Mouse (Mus musculus): ENCODE measurements around the gene Rpl22. TPM values are rescaled to one million over a fixed set of nuclear protein-coding genes. Genes with fewer than 3 reads are reported as not detected.

Rpl22 gene
- polyA plus RNA-seq, 1 experiment, result 201 TPM

DNA sequence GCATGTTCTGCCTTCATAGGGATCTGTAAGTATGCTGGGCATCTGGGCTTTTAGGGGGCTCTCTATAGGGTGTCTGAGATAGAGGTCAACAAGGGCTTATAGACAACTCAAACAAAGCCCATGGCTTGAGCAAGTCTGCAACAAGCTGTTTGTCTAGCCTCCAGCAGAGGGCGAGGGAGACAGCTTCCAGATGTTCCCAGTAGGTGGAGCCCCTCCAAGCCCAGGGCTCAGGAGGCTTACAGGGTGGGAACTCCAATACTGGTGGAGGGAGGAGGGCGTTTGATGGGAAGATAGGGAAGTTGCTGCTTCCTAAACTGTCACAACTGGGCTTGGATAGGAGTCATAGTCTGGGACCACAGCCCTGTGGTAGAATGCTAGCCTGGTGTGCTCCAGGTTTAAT is 7.4 kb downstream of the Rpl22 start:
- Histone ChIP-seq H3K4me1 (ENCODE audit: control insufficient read depth, insufficient read depth, low read length) (no peaks in the 10 kb centered on the region), H3K27ac (ENCODE audit: insufficient read depth, low read length) (no peak overlapping the region), H3K4me3 (ENCODE audit: insufficient read depth, low read length) (no peak overlapping the region)
- TF ChIP-seq CTCF (IDR thresholded peaks at IDR 0.05; ENCODE audit: extremely low read depth, insufficient read depth, low read length), result peak; percentile 100
- TF ChIP-seq POLR2A (IDR thresholded peaks at IDR 0.05; ENCODE audit: extremely low read depth, insufficient read depth, low read length), result no peak

DNA sequence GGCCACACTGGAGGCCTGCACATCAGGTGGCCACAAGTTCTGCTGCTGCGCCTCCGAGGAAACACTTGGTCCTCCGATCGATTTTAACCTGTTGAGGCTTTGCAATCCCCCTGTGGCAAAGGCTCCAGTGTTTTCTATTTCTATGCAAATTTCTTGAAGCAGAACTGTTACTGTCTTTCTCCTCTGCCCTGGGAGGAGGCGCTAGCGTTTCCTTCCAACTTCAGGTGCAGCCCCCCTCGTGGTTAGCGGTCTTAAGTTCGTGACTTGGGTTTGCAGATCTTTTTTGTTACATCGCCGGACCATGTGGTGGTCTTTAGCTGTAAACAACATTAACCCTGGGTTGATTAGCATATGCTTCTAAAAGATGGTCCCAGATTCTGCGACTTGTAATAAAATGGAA is 8.0 kb downstream of the Rpl22 start:
- no peak for TF ChIP-seq CTCF (IDR thresholded peaks at IDR 0.05; ENCODE audit: extremely low read depth, insufficient read depth, low read length)
- TF ChIP-seq POLR2A (IDR thresholded peaks at IDR 0.05; ENCODE audit: extremely low read depth, insufficient read depth, low read length), result no peak
- Histone ChIP-seq H3K4me3 (ENCODE audit: insufficient read depth, low read length) (no peak overlapping the region), H3K4me1 (ENCODE audit: control insufficient read depth, insufficient read depth, low read length) (no peaks in the 10 kb centered on the region), H3K27ac (ENCODE audit: insufficient read depth, low read length) (no peak overlapping the region)

DNA sequence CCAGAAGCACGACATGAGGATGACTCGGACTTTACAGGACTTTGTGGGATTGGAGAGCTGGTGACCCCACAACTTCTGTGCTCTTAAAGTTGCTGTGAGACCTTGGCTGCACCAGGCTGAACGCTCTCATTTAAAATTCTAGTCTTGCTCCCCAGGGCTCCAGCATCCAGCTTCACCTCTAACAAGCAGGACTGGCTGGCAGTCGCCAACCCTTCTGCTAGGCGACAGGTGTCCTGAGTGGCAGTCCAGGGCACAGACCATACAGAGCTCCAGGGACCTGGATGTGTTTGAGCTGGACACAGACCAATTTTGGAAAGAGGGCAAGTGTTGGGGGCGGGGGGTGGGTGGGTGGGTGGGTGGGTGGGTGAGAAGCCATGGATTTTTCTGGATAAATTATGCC is 12.2 kb downstream of the Rpl22 start:
- H3K27ac ChIP-seq (ENCODE audit: insufficient read depth, low read length), result no peak overlapping the region
- H3K4me1 ChIP-seq (ENCODE audit: control insufficient read depth, insufficient read depth, low read length), result peaks cover 9% of the 10 kb centered on the region; the same call in 1 of the 2 replicates
- TF ChIP-seq POLR2A (IDR thresholded peaks at IDR 0.05; ENCODE audit: extremely low read depth, insufficient read depth, low read length) (no peak), CTCF (IDR thresholded peaks at IDR 0.05; ENCODE audit: extremely low read depth, insufficient read depth, low read length) (no peak)
- no peak overlapping the region for H3K4me3 ChIP-seq (ENCODE audit: insufficient read depth, low read length)

DNA sequence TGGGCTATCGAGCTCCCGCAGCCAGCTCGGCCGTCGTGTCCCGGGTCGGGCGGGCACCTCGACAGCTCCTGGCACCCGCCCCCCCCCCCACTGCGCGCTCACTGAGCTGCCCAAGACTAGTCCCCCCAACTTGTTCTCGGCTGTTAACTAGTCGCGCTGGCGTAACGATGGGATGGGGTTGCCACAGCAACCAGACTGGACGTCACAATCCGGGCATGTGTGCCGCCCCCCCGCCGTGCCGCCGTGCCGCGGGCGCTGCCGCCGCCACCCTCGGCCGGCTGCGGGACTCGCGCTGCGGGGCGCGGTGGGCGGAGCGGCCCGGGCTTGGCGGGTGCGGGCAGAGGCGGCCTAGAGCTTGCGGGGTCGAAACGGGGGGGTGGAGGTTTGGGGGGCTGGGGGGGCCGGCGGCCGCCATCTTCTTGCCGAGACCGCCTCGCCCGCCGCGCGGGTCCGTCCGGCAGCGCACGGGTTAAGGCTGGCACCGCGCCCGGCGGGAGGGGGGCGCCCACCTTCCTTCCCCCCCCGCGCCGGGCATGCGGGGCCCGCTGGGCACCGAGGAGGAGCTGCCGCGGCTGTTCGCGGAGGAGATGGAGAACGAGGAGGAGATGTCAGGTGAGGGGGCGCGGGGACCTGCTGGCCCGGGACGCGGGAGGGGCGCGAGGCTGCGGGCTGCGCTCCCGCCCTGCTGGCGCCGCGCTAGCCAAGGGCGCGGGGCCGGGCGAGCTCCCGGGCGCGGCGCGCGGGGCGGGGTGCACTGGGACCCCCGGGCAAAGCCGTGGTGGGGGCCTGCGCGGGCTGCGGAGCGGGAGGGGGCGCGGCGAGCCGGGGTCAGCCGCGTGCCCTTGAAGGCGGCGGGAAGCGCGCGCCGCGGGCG is 13.1 kb downstream of the Rpl22 start, which contains the start of gene Chd5:
Chd5 (plus strand) TSS at position 233 of the 874 bp plus-strand sequence.
- Histone ChIP-seq H3K4me1 (ENCODE audit: control insufficient read depth, insufficient read depth, low read length) (peaks cover 10% of the 10 kb centered on the region; the same call in 1 of the 2 replicates), H3K4me3 (ENCODE audit: insufficient read depth, low read length) (peak within 1 kb of the TSS; percentile 84), H3K27ac (ENCODE audit: insufficient read depth, low read length) (peak within 1 kb of the TSS; percentile 80)
- TF ChIP-seq POLR2A (IDR thresholded peaks at IDR 0.05; ENCODE audit: extremely low read depth, insufficient read depth, low read length) (no peak), CTCF (IDR thresholded peaks at IDR 0.05; ENCODE audit: extremely low read depth, insufficient read depth, low read length) (no peak)

GRCm38 (mm10) chr4:152339293-152339790 is 13.8 kb downstream of the Rpl22 start:
- Histone ChIP-seq H3K4me1 (ENCODE audit: control insufficient read depth, insufficient read depth, low read length) (peaks cover 11% of the 10 kb centered on the region), H3K4me3 (ENCODE audit: insufficient read depth, low read length) (peak overlapping the region; percentile 84), H3K27ac (ENCODE audit: insufficient read depth, low read length) (peak overlapping the region; percentile 80)
- TF ChIP-seq POLR2A (IDR thresholded peaks at IDR 0.05; ENCODE audit: extremely low read depth, insufficient read depth, low read length) (no peak), CTCF (IDR thresholded peaks at IDR 0.05; ENCODE audit: extremely low read depth, insufficient read depth, low read length) (no peak)

GRCm38 (mm10) chr4:152340584-152341284 is 15.2 kb downstream of the Rpl22 start:
- no peak overlapping the region for H3K27ac ChIP-seq (ENCODE audit: insufficient read depth, low read length)
- H3K4me3 ChIP-seq (ENCODE audit: insufficient read depth, low read length), result peak overlapping the region; percentile 84; the same call in 1 of the 2 replicates
- peaks cover 19% of the 10 kb centered on the region for H3K4me1 ChIP-seq (ENCODE audit: control insufficient read depth, insufficient read depth, low read length)
- no peak for TF ChIP-seq POLR2A (IDR thresholded peaks at IDR 0.05; ENCODE audit: extremely low read depth, insufficient read depth, low read length)
- TF ChIP-seq CTCF (IDR thresholded peaks at IDR 0.05; ENCODE audit: extremely low read depth, insufficient read depth, low read length), result no peak

- Histone ChIP-seq H3K27ac (ENCODE audit: insufficient read depth, low read length) (no peak overlapping the region), H3K4me1 (ENCODE audit: control insufficient read depth, insufficient read depth, low read length) (peaks cover 22% of the 10 kb centered on the region), H3K4me3 (ENCODE audit: insufficient read depth, low read length) (no peak overlapping the region)
- peak; percentile 72 for TF ChIP-seq CTCF (IDR thresholded peaks at IDR 0.05; ENCODE audit: extremely low read depth, insufficient read depth, low read length)
- TF ChIP-seq POLR2A (IDR thresholded peaks at IDR 0.05; ENCODE audit: extremely low read depth, insufficient read depth, low read length), result no peak
These were observed 17.8 kb downstream of the Rpl22 start for GRCm38 (mm10) chr4:152343296-152343695.

- peaks cover 32% of the 10 kb centered on the region for H3K4me1 ChIP-seq (ENCODE audit: control insufficient read depth, insufficient read depth, low read length)
- H3K27ac ChIP-seq (ENCODE audit: insufficient read depth, low read length), result peak overlapping the region; percentile 45
- peak overlapping the region; percentile 4; the same call in 1 of the 2 replicates for H3K4me3 ChIP-seq (ENCODE audit: insufficient read depth, low read length)
- TF ChIP-seq CTCF (IDR thresholded peaks at IDR 0.05; ENCODE audit: extremely low read depth, insufficient read depth, low read length), result no peak
- TF ChIP-seq POLR2A (IDR thresholded peaks at IDR 0.05; ENCODE audit: extremely low read depth, insufficient read depth, low read length), result no peak
These were observed 19.1 kb downstream of the Rpl22 start for GRCm38 (mm10) chr4:152344651-152345050.

GRCm38 (mm10) chr4:152345120-152345889 is 19.8 kb downstream of the Rpl22 start:
- TF ChIP-seq POLR2A (IDR thresholded peaks at IDR 0.05; ENCODE audit: extremely low read depth, insufficient read depth, low read length) (no peak), CTCF (IDR thresholded peaks at IDR 0.05; ENCODE audit: extremely low read depth, insufficient read depth, low read length) (no peak)
- Histone ChIP-seq H3K4me3 (ENCODE audit: insufficient read depth, low read length) (peak overlapping the region; percentile 4; the same call in 1 of the 2 replicates), H3K4me1 (ENCODE audit: control insufficient read depth, insufficient read depth, low read length) (peaks cover 30% of the 10 kb centered on the region), H3K27ac (ENCODE audit: insufficient read depth, low read length) (peak overlapping the region; percentile 45)

Measured in cortical plate, adult 2 months (tissue).